Mouse (Mus musculus) T-cell, adult 2 months (primary cell): ENCODE measurements around the gene Adgrg2.

Experiments used
- DNase-seq: peaks from one replicate; pipeline ENCODE4 v3.0.0; 2022; ENCODE audit warnings: low spot score

Gene Adgrg2

GRCm38 (mm10) chrX:160502048-160503041 is 111.9 kb downstream of the Adgrg2 start, which contains the start of gene Phka2:
Phka2 (plus strand) TSS chrX:160502166.
- DNase-seq = peak; percentile 85

GRCm38 (mm10) chrX:160509046-160509445 is 118.6 kb downstream of the Adgrg2 start:
- no peak for DNase-seq

- DNase-seq = no peak
These were observed 119.7 kb downstream of the Adgrg2 start for GRCm38 (mm10) chrX:160510197-160510596.

- DNase-seq = no peak
These were observed 125.5 kb downstream of the Adgrg2 start for GRCm38 (mm10) chrX:160516027-160516426.

- no peak for DNase-seq
These were observed 152.3 kb downstream of the Adgrg2 start for GRCm38 (mm10) chrX:160542772-160543171.
